Mouse (Mus musculus) embryonic facial prominence, embryonic 15.5 days (tissue): ENCODE results near the gene Atp6v1e1. TPM values are rescaled to one million over a fixed set of nuclear protein-coding genes. Genes with fewer than 3 reads are reported as not detected.

Experiments
- ATAC-seq: fragments of 200-750 bp; cut with Nextera tagmentation; 2 replicates; pipeline ENCODE4 v1.8.0; 2017; ENCODE audit warnings: low read depth, moderate TSS enrichment; ENCODE audit not compliant: insufficient number of reproducible peaks, low FRiP score, low TSS enrichment
- H3K27ac ChIP-seq: fragments of 300-500 bp; sonication (generic); replicated peaks from 2 replicates; pipeline ENCODE4 v1.5.1; 2015; ENCODE audit warnings: mild to moderate bottlenecking, inconsistent platforms
- H3K27me3 ChIP-seq: fragments of 300-500 bp; sonication (generic); 2 replicates; pipeline ENCODE4 v1.6.1; 2015; ENCODE audit warnings: inconsistent platforms
- H3K36me3 ChIP-seq: fragments of 300-500 bp; sonication (generic); 2 replicates; pipeline ENCODE4 v1.6.1; 2015; ENCODE audit warnings: mild to moderate bottlenecking, inconsistent platforms
- H3K4me1 ChIP-seq: fragments of 300-500 bp; sonication (generic); 2 replicates; pipeline ENCODE4 v1.6.1; 2015; ENCODE audit warnings: inconsistent platforms
- H3K4me2 ChIP-seq: fragments of 300-500 bp; sonication (generic); replicated peaks from 2 replicates; pipeline ENCODE4 v1.6.1; 2015; ENCODE audit warnings: mild to moderate bottlenecking, inconsistent platforms
- H3K4me3 ChIP-seq: fragments of 300-500 bp; sonication (generic); replicated peaks from 2 replicates; pipeline ENCODE4 v1.5.1; 2015; ENCODE audit warnings: mild to moderate bottlenecking, inconsistent platforms
- H3K9ac ChIP-seq: fragments of 300-500 bp; sonication (generic); 2 replicates; pipeline ENCODE4 v1.6.1; 2015; ENCODE audit warnings: inconsistent platforms
- H3K9me3 ChIP-seq: fragments of 300-500 bp; sonication (generic); replicated peaks from 2 replicates; pipeline ENCODE4 v1.6.1; 2016; ENCODE audit warnings: inconsistent platforms
- WGBS: fragments of 180-500 bp; shearing (Covaris S2); methylation state at CpG from one replicate; pipeline ENCODE4 v1.1.7; 2015; 5-methylcytosine and 5-hydroxymethylcytosine counted together
- polyA plus RNA-seq: library from polyadenylated mRNA; unstranded; fragments of >200 nt; fragmentation: Nextera tagmentation; extraction: Ambion mirVana; gene quantifications from 2 replicates; pipeline ENCODE4 v1.2.1, GENCODE M21; 2015

The Atp6v1e1 gene
- polyA plus RNA-seq, 1 experiment from 2014 or later = 143 TPM

GRCm38 (mm10) chr6:120790153-120790552 is 32.4 kb downstream of the Atp6v1e1 start:
- no peak overlapping the region for H3K27ac ChIP-seq
- no peak for ATAC-seq
- no peaks in the 10 kb centered on the region for H3K4me1 ChIP-seq

GRCm38 (mm10) chr6:120788904-120789303 is 33.7 kb downstream of the Atp6v1e1 start:
- Histone ChIP-seq H3K36me3 (peaks cover 23% of the 10 kb centered on the region), H3K4me1 (no peaks in the 10 kb centered on the region), H3K9me3 (no peaks in the 10 kb centered on the region), H3K4me3 (no peak overlapping the region), H3K27me3 (no peaks in the 10 kb centered on the region), H3K9ac (no peak overlapping the region), H3K27ac (no peak overlapping the region), H3K4me2 (no peak overlapping the region)
- ATAC-seq = no peak

More at GRCm38 (mm10) chr6:120790153-120790552, 32.4 kb downstream of the Atp6v1e1 start:
- Histone ChIP-seq H3K27me3 (no peaks in the 10 kb centered on the region), H3K4me3 (no peak overlapping the region), H3K9ac (no peak overlapping the region), H3K36me3 (peaks cover 35% of the 10 kb centered on the region), H3K4me2 (no peak overlapping the region), H3K9me3 (no peaks in the 10 kb centered on the region)
- WGBS = 85% methylated on average over 11 of the region's 11 CpGs

GRCm38 (mm10) chr6:120788068-120788607 is 34.5 kb downstream of the Atp6v1e1 start:
- Histone ChIP-seq H3K9ac (no peak overlapping the region), H3K4me2 (no peak overlapping the region), H3K36me3 (peaks cover 16% of the 10 kb centered on the region; the same call in 1 of the 2 replicates), H3K4me1 (no peaks in the 10 kb centered on the region), H3K4me3 (no peak overlapping the region), H3K27me3 (no peaks in the 10 kb centered on the region), H3K9me3 (no peaks in the 10 kb centered on the region), H3K27ac (no peak overlapping the region; the same call in 1 of the 2 replicates)
- ATAC-seq = no peak
- 65% methylated on average over 5 of the region's 5 CpGs for WGBS

- ATAC-seq = no peak
- no peak overlapping the region for H3K9ac ChIP-seq
- H3K4me3 ChIP-seq = no peak overlapping the region
- H3K27ac ChIP-seq = no peak overlapping the region
- H3K9me3 ChIP-seq = no peaks in the 10 kb centered on the region
- no peaks in the 10 kb centered on the region for H3K27me3 ChIP-seq
- 61% methylated on average over 7 of the region's 7 CpGs for WGBS
- no peak overlapping the region for H3K4me2 ChIP-seq
- no peaks in the 10 kb centered on the region for H3K36me3 ChIP-seq
- H3K4me1 ChIP-seq = no peaks in the 10 kb centered on the region
Measured at GRCm38 (mm10) chr6:120784351-120784750, 38.2 kb downstream of the Atp6v1e1 start.

GRCm38 (mm10) chr6:120782948-120783347 is 39.6 kb downstream of the Atp6v1e1 start:
- no peaks in the 10 kb centered on the region for H3K4me1 ChIP-seq
- H3K27ac ChIP-seq = no peak overlapping the region
- H3K4me2 ChIP-seq = no peak overlapping the region
- ATAC-seq = no peak
- H3K9me3 ChIP-seq = no peaks in the 10 kb centered on the region
- WGBS = 80% methylated on average over 2 of the region's 2 CpGs
- H3K9ac ChIP-seq = no peak overlapping the region
- H3K27me3 ChIP-seq = no peaks in the 10 kb centered on the region
- H3K36me3 ChIP-seq = no peaks in the 10 kb centered on the region
- no peak overlapping the region for H3K4me3 ChIP-seq

- H3K9ac ChIP-seq = no peak overlapping the region
- H3K27ac ChIP-seq = no peak overlapping the region
- no peak for ATAC-seq
- no peak overlapping the region for H3K4me3 ChIP-seq
- WGBS = 58% methylated on average over 3 of the region's 3 CpGs
- no peaks in the 10 kb centered on the region for H3K27me3 ChIP-seq
- no peak overlapping the region for H3K4me2 ChIP-seq
- 0 out of 2 replicates have a peak, but pooled peaks cover 3% of the 10 kb centered on the region for H3K4me1 ChIP-seq
- H3K36me3 ChIP-seq = no peaks in the 10 kb centered on the region
- H3K9me3 ChIP-seq = no peaks in the 10 kb centered on the region
Measured at GRCm38 (mm10) chr6:120778226-120778625, 44.4 kb downstream of the Atp6v1e1 start.

- WGBS = 74% methylated on average over 9 of the region's 9 CpGs
Measured at GRCm38 (mm10) chr6:120777533-120777932, 45.1 kb downstream of the Atp6v1e1 start.

GRCm38 (mm10) chr6:120776286-120776685 is 46.3 kb downstream of the Atp6v1e1 start:
- Histone ChIP-seq H3K9me3 (no peaks in the 10 kb centered on the region), H3K4me1 (0 out of 2 replicates have a peak, but pooled peaks cover 6% of the 10 kb centered on the region), H3K4me2 (no peak overlapping the region), H3K9ac (no peak overlapping the region), H3K4me3 (no peak overlapping the region), H3K36me3 (no peaks in the 10 kb centered on the region), H3K27ac (no peak overlapping the region), H3K27me3 (no peaks in the 10 kb centered on the region)
- WGBS = 78% methylated on average over 3 of the region's 3 CpGs
- ATAC-seq = no peak

More at GRCm38 (mm10) chr6:120777533-120777932, 45.1 kb downstream of the Atp6v1e1 start:
- H3K4me1 ChIP-seq = 0 out of 2 replicates have a peak, but pooled peaks cover 6% of the 10 kb centered on the region
- H3K4me3 ChIP-seq = no peak overlapping the region
- H3K9me3 ChIP-seq = no peaks in the 10 kb centered on the region
- H3K36me3 ChIP-seq = no peaks in the 10 kb centered on the region
- no peaks in the 10 kb centered on the region for H3K27me3 ChIP-seq
- H3K4me2 ChIP-seq = no peak overlapping the region
- no peak overlapping the region for H3K27ac ChIP-seq
- ATAC-seq = no peak
- no peak overlapping the region for H3K9ac ChIP-seq

GRCm38 (mm10) chr6:120773763-120774162 is 48.8 kb downstream of the Atp6v1e1 start:
- no peak overlapping the region for H3K4me3 ChIP-seq
- H3K4me2 ChIP-seq = no peak overlapping the region
- ATAC-seq = no peak
- 0 out of 2 replicates have a peak, but pooled peaks cover 6% of the 10 kb centered on the region for H3K4me1 ChIP-seq
- WGBS = 69% methylated on average over 6 of the region's 6 CpGs
- no peak overlapping the region for H3K9ac ChIP-seq
- H3K9me3 ChIP-seq = no peaks in the 10 kb centered on the region
- no peak overlapping the region for H3K27ac ChIP-seq
- no peaks in the 10 kb centered on the region for H3K27me3 ChIP-seq
- no peaks in the 10 kb centered on the region for H3K36me3 ChIP-seq

GRCm38 (mm10) chr6:120773149-120773628 is 49.4 kb downstream of the Atp6v1e1 start, which contains the start of gene Slc25a18:
Gene Slc25a18 (plus strand): TSS chr6:120773578.
- WGBS = 58% methylated on average over 5 of the region's 5 CpGs

GRCm38 (mm10) chr6:120772025-120772424 is 50.6 kb downstream of the Atp6v1e1 start:
- H3K9ac ChIP-seq = no peak overlapping the region
- H3K36me3 ChIP-seq = no peaks in the 10 kb centered on the region
- H3K27me3 ChIP-seq = no peaks in the 10 kb centered on the region
- H3K4me1 ChIP-seq = 0 out of 2 replicates have a peak, but pooled peaks cover 3% of the 10 kb centered on the region
- H3K4me2 ChIP-seq = no peak overlapping the region
- ATAC-seq = no peak
- H3K4me3 ChIP-seq = no peak overlapping the region
- no peaks in the 10 kb centered on the region for H3K9me3 ChIP-seq
- H3K27ac ChIP-seq = 0 out of 2 replicates have a peak overlapping the region, but pooled peaks have one; percentile 24

More at GRCm38 (mm10) chr6:120773149-120773628, 49.4 kb downstream of the Atp6v1e1 start, which contains the start of gene Slc25a18:
- no peak for ATAC-seq
- no peaks in the 10 kb centered on the region for H3K27me3 ChIP-seq
- no peak within 1 kb of the TSS for H3K4me2 ChIP-seq
- no peaks in the 10 kb centered on the region for H3K36me3 ChIP-seq
- no peak within 1 kb of the TSS for H3K4me3 ChIP-seq
- H3K9me3 ChIP-seq = no peaks in the 10 kb centered on the region
- H3K9ac ChIP-seq = no peak within 1 kb of the TSS
- 0 out of 2 replicates have a peak, but pooled peaks cover 6% of the 10 kb centered on the region for H3K4me1 ChIP-seq
- H3K27ac ChIP-seq = no peak within 1 kb of the TSS

GRCm38 (mm10) chr6:120771366-120771765 is 51.2 kb downstream of the Atp6v1e1 start:
- 75% methylated on average over 1 of the region's 1 CpGs for WGBS
- H3K9ac ChIP-seq = no peak overlapping the region
- no peaks in the 10 kb centered on the region for H3K9me3 ChIP-seq
- ATAC-seq = no peak
- H3K4me3 ChIP-seq = no peak overlapping the region
- H3K36me3 ChIP-seq = no peaks in the 10 kb centered on the region; the same call in 1 of the 2 replicates
- no peaks in the 10 kb centered on the region for H3K27me3 ChIP-seq
- H3K4me2 ChIP-seq = no peak overlapping the region
- 0 out of 2 replicates have a peak, but pooled peaks cover 3% of the 10 kb centered on the region for H3K4me1 ChIP-seq
- H3K27ac ChIP-seq = no peak overlapping the region
